Mouse (Mus musculus) mouse trophoblast stem cell (cell line): ENCODE results near the gene Gm9736.
"Not testable (repeated sequence)": the region's sequence is repeated elsewhere in the genome, so short reads cannot be mapped to it uniquely, and the experiment has no call there.

Source experiments
- in situ Hi-C, 2 experiments: fragments of 300-500 bp; cut with MseI, MboI; formaldehyde crosslinking; loops; 2 replicates in 1 of 2; 3 replicates in 1 of 2; pipeline ENCODE4 v1.15.1; 2025

Gm9736 gene

GRCm38 (mm10) chr10:77726186-77726585 lies 25.0 kb downstream of the Gm9736 start, which contains the start of gene Gm10100:
Gm10100 (plus strand) TSS chr10:77726486.
- in situ Hi-C loops = no loop called here

GRCm38 (mm10) chr10:77724855-77725254 lies 26.3 kb downstream of the Gm9736 start:
- in situ Hi-C loops = no loop called here

GRCm38 (mm10) chr10:77720299-77720698 lies 30.9 kb downstream of the Gm9736 start, which contains the start of gene Krtap12-1:
Krtap12-1 (plus strand) TSS chr10:77720599.
- in situ Hi-C loops = not testable (repeated sequence)

- in situ Hi-C loops = no loop called here
These were observed 35.6 kb downstream of the Gm9736 start, which contains the start of gene Gm10142 for GRCm38 (mm10) chr10:77715507-77715906. Gm10142 (plus strand) TSS chr10:77715807.

- in situ Hi-C loops = no loop called here
These were observed 37.4 kb downstream of the Gm9736 start for GRCm38 (mm10) chr10:77713734-77714133.

GRCm38 (mm10) chr10:77711157-77711556 lies 40.0 kb downstream of the Gm9736 start, which contains the start of gene Gm10024:
Gm10024 (plus strand) TSS chr10:77711457.
- in situ Hi-C loops = not testable (repeated sequence)

- in situ Hi-C loops = no loop called here
These were observed 41.3 kb downstream of the Gm9736 start for GRCm38 (mm10) chr10:77709831-77710230.

- in situ Hi-C loops = no loop called here
These were observed 44.8 kb downstream of the Gm9736 start, which contains the start of gene Gm10272 for GRCm38 (mm10) chr10:77706326-77706725. Gm10272 (plus strand) TSS chr10:77706626.
